Mouse (Mus musculus) neural tube, embryonic 10.5 days (tissue): ENCODE measurements around the gene Ndufb4.
"Not testable (repeated sequence)": the region's sequence is repeated elsewhere in the genome, so short reads cannot be mapped to it uniquely, and the experiment has no call there.

Experiments
- DNase-seq: peaks from one replicate; pipeline ENCODE4 v3.0.0-alpha.2; 2017; ENCODE audit warnings: low spot score; ENCODE audit errors: extremely low spot score

The Ndufb4 gene

GRCm38 (mm10) chr16:37680216-37680615 lies 26.0 kb upstream of the Ndufb4 start:
- DNase-seq: no peak

- DNase-seq: no peak
Observed at GRCm38 (mm10) chr16:37677586-37677985, 23.3 kb upstream of the Ndufb4 start.

GRCm38 (mm10) chr16:37676677-37677072 lies 22.4 kb upstream of the Ndufb4 start:
- no peak for DNase-seq

GRCm38 (mm10) chr16:37676024-37676676 lies 21.9 kb upstream of the Ndufb4 start:
- no peak for DNase-seq

GRCm38 (mm10) chr16:37675326-37675725 lies 21.1 kb upstream of the Ndufb4 start:
- no peak for DNase-seq

GRCm38 (mm10) chr16:37670666-37671283 lies 16.5 kb upstream of the Ndufb4 start:
- DNase-seq: no peak

- DNase-seq: no peak
Observed at GRCm38 (mm10) chr16:37665394-37665935, 11.2 kb upstream of the Ndufb4 start.

GRCm38 (mm10) chr16:37663643-37664459 lies 9.6 kb upstream of the Ndufb4 start:
- DNase-seq: no peak

GRCm38 (mm10) chr16:37656796-37657195 lies 2.5 kb upstream of the Ndufb4 start:
- DNase-seq: no peak

- DNase-seq: peak; percentile 20
Observed at GRCm38 (mm10) chr16:37655756-37656347, 1.6 kb upstream of the Ndufb4 start.

- DNase-seq: no peak
Observed at GRCm38 (mm10) chr16:37654831-37655455, 690 bp upstream of the Ndufb4 start.

- DNase-seq: no peak
Observed at GRCm38 (mm10) chr16:37653058-37653457, 1.2 kb downstream of the Ndufb4 start.

GRCm38 (mm10) chr16:37652654-37653053 lies 1.6 kb downstream of the Ndufb4 start:
- DNase-seq: no peak

- DNase-seq: no peak
Observed at GRCm38 (mm10) chr16:37651467-37651866, 2.8 kb downstream of the Ndufb4 start.

- DNase-seq: no peak
Observed at GRCm38 (mm10) chr16:37649068-37649467, 5.2 kb downstream of the Ndufb4 start.

- DNase-seq: no peak
Observed at GRCm38 (mm10) chr16:37647936-37648335, 6.3 kb downstream of the Ndufb4 start.

- DNase-seq: no peak
Observed at GRCm38 (mm10) chr16:37647067-37647466, 7.2 kb downstream of the Ndufb4 start.

GRCm38 (mm10) chr16:37645799-37646198 lies 8.5 kb downstream of the Ndufb4 start:
- DNase-seq: no peak

- no peak for DNase-seq
Observed at GRCm38 (mm10) chr16:37645211-37645610, 9.0 kb downstream of the Ndufb4 start.

GRCm38 (mm10) chr16:37644486-37644885 lies 9.8 kb downstream of the Ndufb4 start:
- no peak for DNase-seq

GRCm38 (mm10) chr16:37640522-37640921 lies 13.7 kb downstream of the Ndufb4 start:
- not testable (repeated sequence) for DNase-seq
